Mouse (Mus musculus): ENCODE data around the gene Syt1. TPM values are rescaled to one million over a fixed set of nuclear protein-coding genes. Genes with fewer than 3 reads are reported as not detected.

Gene Syt1
- total and polyA plus RNA-seq, 3 experiments: 0.31 to 0.50 TPM; not detected in 1

GRCm38 (mm10) chr10:108448421-108448820 lies 562.4 kb downstream of the Syt1 start:
- peak in 1 of 2 experiments; percentile 10 for DNase-seq
- H3K27ac ChIP-seq: no peak overlapping the region

More at GRCm38 (mm10) chr10:108448421-108448820, 562.4 kb downstream of the Syt1 start:
- Histone ChIP-seq H3K79me2 (replicated peaks; ENCODE audit: control insufficient read depth, insufficient read depth, low read length) (no peaks in the 10 kb centered on the region), H3K36me3 (ENCODE audit: control insufficient read depth, insufficient read depth, low read length) (no peaks in the 10 kb centered on the region; the same call in 1 of the 2 replicates), H3K4me3 (no peak overlapping the region), H3K4me1 (ENCODE audit: control insufficient read depth, insufficient read depth, low read length) (peaks cover 5% of the 10 kb centered on the region), H3K9ac (ENCODE audit: low read depth, low read length) (no peak overlapping the region), H3K27me3 (ENCODE audit: control insufficient read depth, insufficient read depth, low read length) (no peaks in the 10 kb centered on the region)
- TF ChIP-seq EP300 (IDR thresholded peaks at IDR 0.05; ENCODE audit: insufficient read depth, low read depth, low read length) (no peak), POLR2A (IDR thresholded peaks at IDR 0.05; ENCODE audit: insufficient read depth, low read depth, low read length) (no peak), CTCF (IDR thresholded peaks at IDR 0.05) (no peak)
- intact Hi-C loops (cut with DNase I): loop anchor here (5.0 to 10.0 kb wide), 4 partner anchors 89 to 591 kb away; partner anchors contain the start of gene Ppp1r12a
- WGBS: 58% methylated on average over 11 of the region's 11 CpGs
